Mouse (Mus musculus): Measurements from ENCODE around the gene Ermap.
A peak's percentile ranks its signal among the peaks of the same experiment; 100 is the strongest.

The Ermap gene

DNA sequence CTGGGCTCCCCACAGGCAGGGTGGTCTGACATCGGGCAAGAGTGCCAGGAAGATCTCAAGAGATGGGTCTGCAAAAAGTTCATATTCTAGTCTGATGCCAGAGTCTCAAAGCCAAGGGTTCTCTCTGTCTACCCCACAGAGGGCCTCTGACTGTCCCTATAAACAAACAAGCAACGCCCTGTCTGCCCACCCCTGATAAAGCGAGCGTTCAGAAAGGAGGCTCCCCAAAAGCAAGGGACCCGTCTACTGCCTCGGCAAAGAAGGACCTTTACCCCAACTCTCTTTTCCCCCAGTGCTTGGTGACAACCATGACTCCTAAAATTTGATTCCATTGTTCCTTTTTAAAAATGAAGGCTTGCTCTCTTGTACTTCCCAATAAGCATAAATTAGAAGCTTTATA is at the start of gene Ermap:
TSS of gene Ermap (minus strand) at position 148 of the 400 bp plus-strand sequence.
- DNase-seq: no peak

DNA sequence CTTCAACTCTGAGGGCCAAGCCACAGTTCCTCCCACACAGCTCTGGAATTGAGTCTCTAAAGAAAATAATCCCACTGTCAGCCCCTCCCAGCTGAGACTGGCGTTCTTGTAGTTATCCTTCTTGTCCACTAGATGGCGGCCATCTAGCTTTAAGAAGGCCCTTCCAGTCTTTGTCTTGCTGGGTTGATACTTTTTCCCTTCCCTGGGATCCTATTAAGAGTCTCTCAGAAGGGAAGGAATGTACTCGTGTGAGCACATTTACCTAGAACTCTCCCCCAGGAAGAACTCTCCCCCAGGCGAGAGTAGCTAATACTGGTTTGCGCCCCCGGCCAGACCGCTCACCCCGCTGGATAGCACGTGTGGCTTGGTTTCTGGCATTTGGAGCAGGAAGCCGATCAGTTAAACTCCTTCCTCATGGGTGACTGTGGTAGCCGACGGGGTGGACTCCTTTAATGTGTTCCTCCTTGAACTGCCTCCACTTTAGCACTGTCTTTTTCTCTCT is 49.4 kb upstream of the Ermap start:
- peak; percentile 39 for DNase-seq

GRCm38 (mm10) chr4:119238661-119239060 is 48.9 kb upstream of the Ermap start:
- DNase-seq: no peak

DNA sequence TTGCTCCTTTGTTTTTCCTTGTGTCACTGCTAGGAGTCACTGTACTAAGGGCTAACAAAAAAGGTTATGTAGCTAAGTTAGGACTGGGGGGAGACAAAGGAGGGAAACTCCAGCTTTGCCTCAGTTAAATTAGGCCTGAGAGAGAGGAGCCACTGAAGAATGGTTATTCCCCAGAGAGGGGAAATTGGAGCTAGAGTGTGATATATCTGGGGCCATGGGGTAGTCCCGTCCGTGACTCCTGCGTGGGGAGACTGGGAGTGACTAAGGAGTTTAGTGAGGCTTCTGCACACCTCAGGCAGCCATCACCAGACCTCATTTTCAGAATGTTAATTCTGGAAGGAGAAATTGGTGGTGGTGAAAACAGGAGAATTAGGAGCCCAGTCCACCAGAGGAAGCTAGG is 44.5 kb upstream of the Ermap start:
- DNase-seq: no peak

GRCm38 (mm10) chr4:119233256-119233901 is 43.6 kb upstream of the Ermap start:
- peak; percentile 66 for DNase-seq

DNA sequence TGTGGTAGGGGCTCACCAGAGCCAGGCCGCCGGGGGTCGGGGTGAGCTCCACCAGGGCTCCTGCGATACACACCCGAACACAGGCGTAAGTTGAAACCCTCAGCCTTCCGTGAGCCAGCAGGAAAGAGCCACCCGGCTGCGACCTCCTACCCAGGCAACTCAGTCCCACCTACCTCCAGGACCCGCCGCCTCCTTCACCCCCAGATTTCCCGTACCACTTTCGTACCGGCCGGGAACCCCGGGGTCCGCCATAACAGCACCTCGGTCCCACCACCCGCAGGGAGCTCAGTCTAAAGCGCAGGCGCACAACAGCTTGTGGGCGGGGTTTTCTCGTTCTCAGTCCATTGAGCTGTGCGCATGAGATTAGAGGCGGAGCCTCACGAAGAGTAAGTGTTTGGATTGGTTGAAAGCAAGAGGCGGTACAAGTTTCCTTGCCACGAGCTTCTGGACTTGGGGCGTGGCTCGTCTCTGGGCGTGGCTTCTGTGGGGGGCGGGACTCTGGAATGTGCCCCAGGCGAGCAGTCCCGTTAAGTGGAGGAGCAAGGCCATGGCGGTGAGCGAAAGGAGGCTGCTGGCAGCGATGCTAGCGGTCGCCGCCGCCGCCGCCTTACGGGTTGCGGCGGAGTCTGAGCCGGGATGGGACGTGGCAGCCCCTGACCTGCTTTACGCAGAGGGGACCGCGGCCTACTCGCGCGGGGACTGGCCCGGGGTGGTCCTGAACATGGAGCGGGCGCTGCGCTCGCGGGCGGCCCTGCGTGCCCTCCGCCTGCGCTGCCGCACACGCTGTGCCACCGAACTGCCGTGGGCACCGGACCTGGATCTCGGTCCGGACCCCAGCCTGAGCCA is 42.8 kb upstream of the Ermap start, which contains the start of the genes AU022252 and P3h1:
TSS of gene AU022252 (minus strand) at position 303 of the 846 bp plus-strand sequence.
TSS of gene P3h1 (plus strand) at position 506 of the 846 bp plus-strand sequence.
- DNase-seq: peak; percentile 100

GRCm38 (mm10) chr4:119226751-119227150 is 36.9 kb upstream of the Ermap start:
- DNase-seq: no peak

GRCm38 (mm10) chr4:119225719-119226118 is 35.9 kb upstream of the Ermap start:
- DNase-seq: no peak

GRCm38 (mm10) chr4:119224534-119224933 is 34.7 kb upstream of the Ermap start:
- DNase-seq: no peak

DNA sequence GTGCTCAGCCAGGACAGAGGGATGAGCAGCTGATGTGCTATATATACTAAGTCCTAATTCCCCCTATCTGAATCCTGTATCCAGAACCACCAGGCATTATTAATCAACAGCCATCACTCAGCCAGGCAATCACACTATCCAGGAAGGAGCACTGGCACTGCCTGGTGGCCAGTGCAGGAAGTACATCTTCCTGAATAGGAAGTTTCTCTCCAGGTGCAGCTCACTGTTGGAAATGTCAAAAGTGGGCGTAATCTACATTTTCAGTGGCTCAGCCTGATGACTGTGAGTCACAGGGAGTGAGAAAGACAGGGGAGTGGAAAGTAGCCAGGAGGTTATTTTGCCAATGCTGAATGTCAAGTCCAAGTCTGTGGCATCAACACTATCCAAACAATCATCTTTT is 33.9 kb upstream of the Ermap start:
- DNase-seq: peak; percentile 36

- no peak for DNase-seq
Observed at GRCm38 (mm10) chr4:119218169-119218568, 28.4 kb upstream of the Ermap start, which contains the start of gene Tmem269. Gene Tmem269 (minus strand): TSS chr4:119218217.

GRCm38 (mm10) chr4:119216667-119217066 is 26.9 kb upstream of the Ermap start:
- DNase-seq: no peak

DNA sequence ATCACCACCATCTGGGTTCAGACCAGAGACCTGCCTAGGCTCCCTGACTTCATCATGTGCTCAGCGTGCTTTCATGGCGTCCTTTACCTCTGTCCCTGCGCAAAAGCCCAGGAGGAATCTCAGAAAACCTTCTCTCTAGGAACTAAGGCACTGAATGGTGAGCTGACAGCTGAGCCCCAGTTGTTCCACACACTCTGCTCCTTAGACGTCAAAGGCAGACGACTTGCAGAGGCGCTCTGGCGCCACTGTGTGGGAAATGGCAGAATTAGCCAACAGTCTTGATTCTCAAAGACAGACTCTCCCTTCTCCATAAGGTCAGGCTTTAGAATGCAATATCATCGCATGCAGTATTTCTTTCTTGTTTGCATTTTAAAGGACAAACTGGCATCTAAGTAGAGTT is 14.9 kb upstream of the Ermap start:
- peak; percentile 19 for DNase-seq

GRCm38 (mm10) chr4:119198105-119198504 is 8.3 kb upstream of the Ermap start:
- DNase-seq: no peak

DNA sequence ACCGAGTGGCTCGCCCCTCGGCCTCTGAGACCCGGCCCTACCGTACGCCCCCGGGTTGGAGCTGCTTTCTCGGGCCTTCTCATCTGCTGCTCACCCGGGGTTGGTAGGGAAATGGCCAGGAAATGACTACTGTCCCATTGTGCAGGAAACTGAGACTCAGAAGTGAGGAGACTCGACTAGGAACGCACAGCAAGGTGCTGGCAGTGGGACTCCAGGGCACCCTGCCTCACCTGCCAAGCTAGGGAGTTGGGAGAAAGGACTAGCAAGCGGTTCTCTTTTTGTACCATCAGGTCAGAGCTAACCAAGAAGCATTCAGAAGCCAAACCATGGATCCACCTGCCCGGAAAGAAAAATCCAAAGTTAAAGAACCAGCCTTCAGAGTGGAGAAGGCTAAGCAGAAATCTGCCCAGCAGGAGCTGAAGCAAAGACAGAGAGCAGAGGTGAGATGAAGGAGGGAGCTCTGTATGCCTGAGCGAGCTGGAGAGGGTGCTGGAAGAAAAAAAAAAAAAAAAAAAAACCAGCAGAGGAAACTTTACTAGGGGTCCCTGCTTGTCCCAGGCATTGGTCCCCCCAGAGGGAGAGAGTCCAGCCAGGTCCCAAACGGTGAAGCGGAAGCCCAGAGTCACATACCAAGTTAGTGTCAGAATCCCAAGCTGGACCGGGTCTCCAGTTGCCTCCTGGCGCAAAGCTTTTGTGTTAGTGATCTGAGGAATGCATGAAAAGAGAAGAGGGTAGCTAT is 5.9 kb upstream of the Ermap start:
- peak; percentile 25 for DNase-seq

DNA sequence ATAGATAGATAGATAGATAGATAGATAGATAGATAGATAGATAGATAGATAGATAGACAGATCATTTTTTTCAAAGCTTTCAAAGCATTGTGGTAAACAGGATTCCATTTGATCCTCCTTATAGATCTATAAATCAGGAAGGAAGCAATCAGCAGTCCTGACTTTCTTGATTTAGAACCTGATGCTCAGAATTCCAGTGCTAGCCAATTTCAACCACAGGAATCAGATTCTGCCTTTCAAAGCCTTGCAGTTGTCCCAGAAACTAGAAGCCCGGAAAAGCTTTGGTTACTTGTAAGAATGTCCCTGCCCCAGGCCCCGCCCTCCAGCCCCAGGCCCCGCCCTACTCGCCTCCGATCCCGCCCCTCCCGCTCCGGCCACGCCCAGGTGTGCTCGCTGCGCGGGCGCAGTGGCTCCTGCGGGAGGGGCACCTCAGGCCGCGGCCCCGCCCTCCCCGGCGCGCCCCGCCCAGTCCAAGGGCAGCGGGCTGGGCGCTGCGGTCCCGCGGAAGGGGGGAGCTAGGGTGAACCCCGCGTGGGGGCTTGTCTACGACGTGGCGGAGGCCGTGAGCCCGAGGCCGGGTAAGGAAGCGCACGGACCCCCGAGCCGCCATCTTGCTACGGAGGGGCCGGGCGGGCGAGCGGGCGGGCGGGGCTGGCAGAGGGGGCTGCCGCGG is 5.2 kb upstream of the Ermap start, which contains the start of gene Svbp:
TSS of gene Svbp (plus strand) at position 398 of the 673 bp plus-strand sequence.
- peak; percentile 82 for DNase-seq

DNA sequence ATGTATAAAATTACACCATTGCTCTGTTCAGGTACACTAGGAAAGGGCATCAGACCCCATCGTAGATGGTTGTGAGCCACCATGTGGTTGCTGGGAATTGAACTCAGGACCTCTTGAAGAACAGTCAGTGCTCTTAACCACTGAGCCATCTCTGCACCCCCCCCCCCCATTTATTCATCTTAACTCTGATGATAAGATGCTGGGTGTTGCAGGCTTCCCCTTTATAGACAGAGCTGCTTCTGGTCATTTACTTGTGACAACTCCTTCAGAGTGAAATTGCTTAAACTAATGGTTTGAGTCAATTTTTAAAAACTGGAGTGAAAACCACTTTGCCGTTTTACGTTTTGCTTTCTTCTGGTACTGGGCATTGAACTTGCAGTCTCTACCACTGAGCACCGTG is 2.9 kb upstream of the Ermap start:
- DNase-seq: no peak

DNA sequence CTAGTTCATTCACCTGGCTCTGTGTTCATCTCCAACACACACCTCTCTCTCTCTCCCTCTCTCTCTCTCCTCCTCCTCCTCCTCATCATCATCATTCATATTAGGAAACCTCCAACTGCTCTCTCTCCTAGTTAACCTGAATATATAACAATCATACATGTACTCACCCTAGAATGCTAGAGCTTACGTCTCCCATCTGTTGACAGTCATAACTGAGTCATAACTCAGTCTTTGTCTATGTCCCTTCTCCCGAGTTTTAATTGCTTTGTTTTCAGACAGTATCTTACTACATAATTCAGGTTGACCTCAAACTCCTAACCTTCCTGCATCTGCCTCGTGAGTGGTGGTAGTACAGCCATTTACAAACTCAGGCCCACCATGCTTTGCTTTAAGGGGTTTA is 1.5 kb upstream of the Ermap start:
- DNase-seq: no peak

- no peak for DNase-seq
Observed at GRCm38 (mm10) chr4:119190618-119191017, 807 bp upstream of the Ermap start.

- DNase-seq: no peak
Observed at GRCm38 (mm10) chr4:119189392-119189791, 419 bp downstream of the Ermap start.

DNA sequence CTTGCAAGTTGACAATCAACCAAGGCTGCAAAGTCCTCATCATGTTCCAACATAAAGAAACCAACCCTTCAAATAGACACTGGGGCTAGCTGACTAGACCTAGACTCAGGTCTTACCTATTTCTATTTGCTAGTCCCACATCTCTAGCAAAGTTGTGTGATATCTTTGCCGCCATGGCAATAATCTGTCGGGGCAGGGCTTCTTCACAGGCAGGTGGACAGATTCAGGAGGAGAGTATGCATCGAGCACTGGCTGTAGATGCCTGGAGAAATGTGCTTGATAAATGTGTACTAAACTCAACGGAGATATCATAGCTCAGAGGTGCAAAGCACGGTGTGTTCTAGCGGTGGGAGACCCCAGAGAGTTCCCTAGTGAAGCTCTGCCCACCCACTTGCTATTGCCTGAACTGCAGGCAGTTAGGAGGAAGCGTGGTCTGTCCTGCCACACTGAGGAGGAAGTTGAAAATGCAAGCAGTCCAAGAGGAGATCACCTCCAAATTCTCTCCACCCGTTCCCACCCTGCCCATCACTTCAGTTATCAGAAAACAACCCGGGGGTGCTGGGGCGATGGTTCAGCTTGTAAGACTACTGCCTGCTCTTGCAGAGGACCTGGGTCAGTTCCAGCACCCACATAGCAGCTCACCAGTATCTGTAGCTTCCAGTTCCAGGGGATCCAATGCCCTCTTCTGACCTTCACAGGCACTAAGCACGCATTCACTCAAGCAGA is 1.6 kb downstream of the Ermap start:
- no peak for DNase-seq

- DNase-seq: no peak
Observed at GRCm38 (mm10) chr4:119185771-119186170, 4.0 kb downstream of the Ermap start.
